Mouse (Mus musculus) MEL (cell line): ENCODE results near the gene Gm17359.

Experiments
- CHD1 ChIP-seq: IDR thresholded peaks from 2 replicates; pipeline ENCODE4 v1.6.1; 2012; ENCODE audit warnings: low read depth, mild to moderate bottlenecking, inconsistent platforms, low read length, improper control_type of control experiment
- CTCF ChIP-seq, 3 experiments: IDR thresholded peaks in 2 of 3; conservative IDR thresholded peaks in 1 of 3; 2 replicates each; pipeline ENCODE4 v1.5.1; 2011 to 2012; ENCODE audit warnings: low read length in 3 of 3, low read depth in 2 of 3, mild to moderate bottlenecking in 2 of 3, improper control_type of control experiment in 1 of 3, inconsistent platforms in 1 of 3, mixed read lengths in 1 of 3, moderate library complexity in 1 of 3; ENCODE audit not compliant: control insufficient read depth in 1 of 3, insufficient read depth in 1 of 3, poor library complexity in 1 of 3, severe bottlenecking in 1 of 3
- GABPA ChIP-seq: IDR thresholded peaks from 2 replicates; pipeline ENCODE4 v1.6.1; 2012; ENCODE audit warnings: low read depth, mild to moderate bottlenecking, inconsistent platforms, low read length, improper control_type of control experiment, moderate library complexity
- MAX ChIP-seq: IDR thresholded peaks from 2 replicates; pipeline ENCODE4 v1.6.1; 2011; ENCODE audit warnings: low read length, improper control_type of control experiment
- RCOR1 ChIP-seq: IDR thresholded peaks from 2 replicates; pipeline ENCODE4 v1.6.1; 2012; ENCODE audit warnings: low read depth, mild to moderate bottlenecking, inconsistent platforms, low read length, improper control_type of control experiment

- no peak for TF ChIP-seq MAX
- TF ChIP-seq GABPA, result no peak
- TF ChIP-seq RCOR1, result no peak
- no peak for TF ChIP-seq CHD1
- TF ChIP-seq CTCF (IDR thresholded peaks at IDR 0.05 in 2 of 3, conservative IDR thresholded peaks at IDR 0.05 in 1 of 3; ENCODE audit: control insufficient read depth in 1 of 3, insufficient read depth in 1 of 3, low read depth in 2 of 3, low read length in 3 of 3, poor library complexity in 1 of 3, severe bottlenecking in 1 of 3), result no peak
Measured at GRCm38 (mm10) chr3:79455761-79456160, 119.3 kb downstream of the Gm17359 start.
